Mouse (Mus musculus): Measurements from ENCODE around the gene Ufd1.
A peak's percentile ranks its signal among the peaks of the same experiment; 100 is the strongest.

Ufd1 gene

GRCm38 (mm10) chr16:18811468-18812384 is at the start of gene Ufd1, which contains the start of gene Cdc45:
Gene Ufd1, plus strand, starts transcription at chr16:18811779.
Gene Cdc45, minus strand, starts transcription at chr16:18811987.
- peak; percentile 35 to 84 for DNase-seq (ENCODE audit: low spot score in 2 of 2)

DNA sequence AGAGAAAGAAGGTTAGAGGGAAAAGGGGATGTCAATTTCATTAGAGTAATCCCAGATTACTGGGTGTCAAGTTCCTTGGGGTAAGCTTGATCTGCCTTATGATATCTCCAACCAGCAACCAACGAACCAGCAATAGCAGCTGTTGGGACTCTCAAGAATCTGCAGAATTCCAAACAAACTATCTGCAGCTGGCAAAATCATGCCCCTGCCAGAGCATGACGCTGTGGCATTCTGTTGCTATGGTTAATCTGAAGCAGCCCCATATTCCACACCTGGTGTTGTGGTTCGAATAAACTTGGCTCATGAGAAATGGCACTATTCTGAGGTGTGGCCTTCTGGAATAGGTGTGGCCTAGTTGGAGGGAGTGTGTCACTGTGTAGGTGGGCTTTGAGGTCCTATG is 48.6 kb upstream of the Ufd1 start:
- DNase-seq (ENCODE audit: low spot score in 2 of 2), result no peak

DNA sequence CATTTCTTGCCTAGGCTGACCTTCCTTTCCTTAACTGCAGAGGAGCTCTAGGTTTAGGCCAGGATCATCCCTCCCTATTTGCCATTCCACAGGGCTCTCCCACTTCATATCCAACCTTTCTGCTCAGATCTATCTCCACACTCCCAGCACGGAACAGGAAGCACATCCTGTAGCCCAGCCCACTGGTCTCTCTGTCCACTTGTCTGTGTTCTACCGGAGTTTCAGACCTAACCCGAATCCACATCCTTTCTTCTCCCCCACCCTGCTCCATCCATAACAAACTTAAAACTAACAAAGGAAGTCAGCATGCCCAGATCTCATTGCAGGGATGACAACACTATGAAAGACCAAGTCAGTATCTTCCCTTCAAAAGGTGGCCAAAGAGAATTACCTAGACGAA is 45.2 kb upstream of the Ufd1 start:
- no peak for DNase-seq (ENCODE audit: low spot score in 2 of 2)

DNA sequence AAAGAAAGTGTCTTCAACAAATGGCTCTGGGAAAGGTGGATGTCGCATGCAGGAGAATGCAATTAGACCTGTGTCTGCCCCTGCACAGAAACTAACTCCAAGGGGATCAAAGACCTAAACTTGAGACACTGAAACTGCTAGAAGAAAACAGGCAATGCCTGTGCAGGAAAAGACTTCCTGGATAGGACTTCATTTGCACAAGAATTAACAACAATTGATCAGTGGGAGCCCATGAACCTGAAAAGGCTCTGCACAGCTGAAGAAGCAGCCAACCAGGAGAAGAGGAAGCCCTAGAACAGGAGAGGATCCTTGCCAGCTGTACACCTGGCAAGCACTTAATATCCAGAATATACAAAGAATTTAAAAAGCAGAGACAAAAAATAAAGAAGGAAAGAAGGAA is 42.1 kb upstream of the Ufd1 start:
- DNase-seq (ENCODE audit: low spot score in 2 of 2), result no peak

DNA sequence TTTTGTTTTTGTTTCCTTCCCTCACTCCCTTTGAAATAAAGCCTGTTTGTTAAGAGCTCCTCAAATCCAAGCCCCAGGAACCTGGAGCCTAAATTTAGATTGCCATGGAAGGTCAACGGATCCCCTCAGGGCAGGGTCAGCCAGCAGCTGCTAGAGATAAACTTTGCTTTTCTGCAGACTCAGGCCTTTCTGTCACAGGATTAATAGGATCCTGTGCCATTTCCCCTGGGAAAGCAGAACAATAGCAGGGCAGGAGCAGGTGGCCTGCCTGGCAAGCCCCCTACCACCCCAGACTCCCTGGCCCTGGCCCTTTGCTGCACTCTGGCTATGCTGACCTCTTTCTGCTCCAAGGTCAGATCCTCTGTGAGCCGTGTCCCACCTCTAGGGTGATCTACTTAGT is 37.6 kb upstream of the Ufd1 start:
- DNase-seq (ENCODE audit: low spot score in 2 of 2), result no peak

- DNase-seq (ENCODE audit: low spot score in 2 of 2), result no peak
Measured at GRCm38 (mm10) chr16:18775621-18776555, 35.7 kb upstream of the Ufd1 start.

DNA sequence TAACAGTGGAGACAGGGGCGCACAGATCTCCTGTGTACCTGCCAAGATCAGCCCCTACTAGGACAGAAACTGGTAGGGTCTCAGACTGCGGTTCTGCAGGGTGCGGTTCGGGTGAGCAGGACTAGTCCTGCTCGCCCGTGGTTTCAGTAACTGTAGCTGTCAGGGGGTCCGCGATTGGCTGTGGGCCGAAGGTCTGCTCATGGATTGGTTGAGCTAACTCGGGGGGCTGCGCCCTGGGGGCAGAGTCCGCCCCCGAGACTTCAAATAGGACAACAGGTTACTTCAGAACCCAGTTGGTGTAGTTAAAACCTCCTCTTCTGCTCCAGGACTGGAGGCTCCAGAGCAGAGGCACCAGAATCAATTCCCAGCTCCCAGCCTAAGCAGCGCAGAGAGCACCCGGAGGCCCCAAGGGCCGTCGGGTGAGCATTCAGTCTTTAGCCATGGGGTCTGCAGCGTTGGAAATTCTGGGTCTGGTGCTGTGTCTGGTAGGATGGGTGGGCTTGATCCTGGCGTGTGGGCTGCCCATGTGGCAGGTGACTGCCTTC is 35.0 kb upstream of the Ufd1 start, which contains the start of gene Cldn5:
TSS of gene Cldn5 (plus strand) at position 292 of the 545 bp plus-strand sequence.
- DNase-seq (ENCODE audit: low spot score in 2 of 2), result no peak

DNA sequence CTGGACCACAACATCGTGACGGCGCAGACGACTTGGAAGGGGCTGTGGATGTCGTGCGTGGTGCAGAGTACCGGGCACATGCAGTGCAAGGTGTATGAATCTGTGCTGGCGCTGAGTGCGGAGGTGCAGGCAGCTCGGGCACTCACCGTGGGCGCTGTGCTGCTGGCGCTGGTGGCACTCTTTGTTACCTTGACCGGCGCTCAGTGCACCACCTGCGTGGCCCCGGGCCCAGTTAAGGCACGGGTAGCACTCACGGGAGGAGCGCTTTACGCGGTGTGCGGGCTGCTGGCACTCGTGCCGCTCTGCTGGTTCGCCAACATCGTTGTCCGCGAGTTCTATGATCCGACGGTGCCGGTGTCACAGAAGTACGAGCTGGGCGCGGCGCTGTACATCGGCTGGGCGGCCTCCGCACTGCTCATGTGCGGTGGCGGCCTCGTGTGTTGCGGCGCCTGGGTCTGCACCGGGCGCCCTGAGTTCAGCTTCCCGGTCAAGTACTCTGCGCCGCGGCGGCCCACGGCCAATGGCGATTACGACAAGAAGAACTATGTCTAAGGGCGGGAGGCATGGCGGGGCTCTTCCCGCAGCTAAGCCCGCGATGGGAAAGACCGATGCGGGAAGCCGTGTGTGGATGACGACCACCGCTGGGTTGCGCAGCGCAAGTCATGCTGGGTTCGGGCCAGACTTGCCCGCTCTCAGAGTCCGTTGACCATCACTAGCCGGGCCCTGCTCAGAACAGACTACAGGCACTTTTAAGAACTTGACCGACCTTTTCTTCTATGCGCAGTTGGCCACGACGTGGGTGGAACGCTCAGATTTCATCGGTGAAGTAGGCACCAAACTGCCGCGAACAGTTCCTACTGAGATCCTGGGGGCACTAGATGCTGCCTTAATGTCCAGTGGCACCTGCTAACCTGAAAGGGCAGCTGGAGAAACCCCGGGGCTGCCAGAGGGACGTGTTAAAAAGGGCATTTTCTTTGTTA is 34.2 kb upstream of the Ufd1 start:
- DNase-seq (ENCODE audit: low spot score in 2 of 2), result peak in 1 of 2 experiments; percentile 10

DNA sequence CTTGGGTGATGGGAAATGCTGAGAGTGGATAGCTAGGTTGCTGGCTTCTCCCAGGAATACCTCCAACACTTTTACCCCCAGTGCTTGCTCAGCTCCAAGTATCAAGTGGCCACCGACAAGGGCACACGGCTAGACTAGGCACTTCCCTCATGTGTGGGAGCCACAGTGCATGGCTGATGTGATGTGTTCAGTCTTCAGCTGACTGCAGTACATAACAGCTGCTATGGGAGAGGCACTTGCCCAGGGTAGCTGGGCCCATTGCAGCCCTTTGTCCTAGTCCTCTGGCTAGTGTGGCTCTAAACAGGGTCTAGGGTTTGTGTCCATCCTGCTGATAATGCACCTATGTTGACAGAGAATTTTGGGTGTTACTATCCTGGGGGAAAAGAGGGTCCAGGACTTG is 33.1 kb upstream of the Ufd1 start:
- no peak for DNase-seq (ENCODE audit: low spot score in 2 of 2)

DNA sequence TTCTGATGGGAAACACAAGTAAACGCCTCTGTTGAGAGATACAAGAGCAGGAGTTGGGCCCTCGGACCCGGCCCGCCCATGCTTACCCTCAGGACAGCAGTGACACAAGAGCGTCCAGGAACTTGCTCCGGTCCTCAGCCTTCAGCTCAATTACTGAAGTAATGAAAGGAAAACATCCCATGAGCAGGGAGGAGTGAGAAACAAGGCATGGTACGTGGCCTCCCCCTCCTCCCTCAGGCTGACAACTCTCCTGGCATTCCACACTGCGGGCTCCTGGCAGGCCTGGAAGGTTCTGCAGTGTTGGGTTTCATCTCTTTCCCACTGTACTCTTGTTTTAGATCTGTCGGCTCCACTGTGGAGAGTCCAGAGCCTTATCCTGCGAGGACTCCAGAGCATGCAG is 29.8 kb upstream of the Ufd1 start:
- DNase-seq (ENCODE audit: low spot score in 2 of 2), result no peak

GRCm38 (mm10) chr16:18785025-18785424 is 26.6 kb upstream of the Ufd1 start:
- no peak for DNase-seq (ENCODE audit: low spot score in 2 of 2)

DNA sequence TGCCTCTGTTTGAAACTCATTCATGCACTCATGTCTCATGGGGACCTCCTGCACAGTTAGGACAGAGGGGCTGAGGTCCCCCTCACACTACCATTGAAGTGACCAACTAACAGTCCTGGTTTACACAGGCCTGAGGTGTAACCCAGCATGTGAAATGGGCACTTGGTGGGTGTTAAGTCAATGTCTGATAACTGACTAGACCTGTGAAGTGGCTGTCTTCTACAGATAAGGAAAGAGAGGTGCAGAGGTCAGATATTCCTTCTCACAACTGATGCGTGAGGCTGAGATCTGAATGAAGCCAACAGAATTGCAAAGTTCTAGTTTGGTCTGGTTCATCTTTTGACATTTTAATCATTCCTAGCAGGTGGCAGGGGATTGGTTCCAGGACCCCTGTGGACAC is 26.1 kb upstream of the Ufd1 start:
- no peak for DNase-seq (ENCODE audit: low spot score in 2 of 2)

DNA sequence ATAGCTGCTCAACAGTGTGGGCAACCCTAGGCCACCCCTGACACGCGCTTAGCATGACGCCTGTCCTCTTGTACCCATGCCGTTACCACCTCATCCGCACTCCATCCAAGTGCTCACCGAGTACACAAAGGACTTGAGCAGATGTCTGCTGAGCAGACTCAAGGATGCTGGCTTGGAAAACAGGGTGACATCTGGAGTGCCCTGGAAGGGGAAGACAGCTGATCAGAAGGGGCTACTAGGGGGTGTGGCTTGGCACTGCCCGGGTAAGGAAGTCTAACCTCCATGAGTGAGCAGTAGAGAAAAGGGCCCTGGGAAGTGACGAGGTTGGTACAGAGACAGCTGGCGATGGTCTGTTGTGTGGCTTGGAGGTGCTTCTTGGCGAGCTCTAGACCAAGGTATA is 24.9 kb upstream of the Ufd1 start:
- DNase-seq (ENCODE audit: low spot score in 2 of 2), result no peak

DNA sequence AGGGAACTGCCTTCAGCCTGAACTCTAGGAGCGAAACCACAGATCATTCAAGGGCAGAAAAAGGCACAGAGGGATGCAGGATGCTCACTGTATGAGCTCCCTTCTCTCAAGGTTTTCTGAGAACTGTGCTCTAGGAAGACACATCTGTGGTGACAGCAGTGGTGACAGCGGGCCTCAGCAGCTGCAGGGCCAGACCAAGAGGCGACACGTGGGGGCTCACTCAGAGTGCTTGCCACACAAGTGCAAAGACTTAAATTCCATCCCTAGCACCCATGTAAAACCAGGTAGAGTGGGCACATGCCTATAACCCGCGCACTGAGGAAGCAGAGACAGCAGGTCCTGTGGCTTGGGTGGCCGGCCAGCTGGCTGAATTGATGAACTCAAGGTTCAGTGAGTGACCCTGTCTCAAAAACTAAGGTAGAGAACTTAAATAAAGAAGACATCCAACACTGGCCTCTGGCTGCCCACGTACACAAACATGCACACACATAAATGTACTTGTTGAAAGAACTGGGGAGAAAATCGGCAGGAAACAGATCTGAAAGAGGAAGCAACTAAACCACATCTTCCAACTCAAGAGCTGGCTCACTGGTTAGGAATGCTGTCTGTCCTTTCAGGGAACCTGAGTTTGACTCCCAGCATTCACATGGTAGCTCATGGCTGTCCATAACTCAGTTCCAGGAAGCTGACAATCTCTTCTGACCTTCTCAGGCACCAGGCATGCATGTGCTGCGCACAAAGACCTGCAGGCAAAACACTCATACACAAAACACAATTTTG is 22.8 kb upstream of the Ufd1 start:
- DNase-seq (ENCODE audit: low spot score in 2 of 2), result no peak

- DNase-seq (ENCODE audit: low spot score in 2 of 2), result no peak
Measured at GRCm38 (mm10) chr16:18795223-18795899, 16.2 kb upstream of the Ufd1 start.

- DNase-seq (ENCODE audit: low spot score in 2 of 2), result no peak
Measured at GRCm38 (mm10) chr16:18796645-18797044, 14.9 kb upstream of the Ufd1 start.

GRCm38 (mm10) chr16:18798151-18798550 is 13.4 kb upstream of the Ufd1 start:
- no peak for DNase-seq (ENCODE audit: low spot score in 2 of 2)

GRCm38 (mm10) chr16:18798841-18799240 is 12.7 kb upstream of the Ufd1 start:
- peak in 1 of 2 experiments; percentile 29 for DNase-seq (ENCODE audit: low spot score in 2 of 2)

GRCm38 (mm10) chr16:18805746-18806145 is 5.8 kb upstream of the Ufd1 start:
- DNase-seq (ENCODE audit: low spot score in 2 of 2), result no peak

Measured in urinary bladder, adult 18-20 months (tissue).